26 mouse cellular contexts compared by ENCODE assay signal in the genomic region with DNA sequence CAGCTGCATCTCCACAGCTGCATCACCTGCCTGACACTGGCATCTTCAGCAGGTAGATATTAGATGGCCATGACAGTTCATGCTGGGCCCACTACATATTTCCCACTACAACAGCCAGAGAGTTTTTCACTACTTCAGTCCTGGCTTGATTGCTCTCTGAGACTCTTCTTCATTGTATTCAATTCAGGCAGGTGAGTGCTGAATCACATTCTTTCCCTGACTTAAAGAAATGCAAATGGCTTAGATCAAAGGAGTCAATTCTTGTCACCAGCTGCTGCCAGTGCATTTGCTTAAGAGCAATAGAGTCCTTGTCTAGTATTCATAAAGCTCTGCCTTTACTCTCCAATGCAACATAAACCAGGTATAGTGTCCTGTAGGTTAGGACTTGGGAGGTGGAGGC.
"Had no signal": no experiment of that assay in that cellular context is flagged by ENCODE, and none has a peak within 500 bp of the region (broad histone marks: within the 10 kb centered on the region; RNA-seq: fewer than 3 reads in every experiment).

No protein-coding gene starts in this region.

- H3K4me3 ChIP-seq: heart, adult 2 months; heart, embryonic 13.5 days; heart, embryonic 15.5 days; hindbrain, embryonic 10.5 days; hindbrain, embryonic 12.5 days; kidney, embryonic 15.5 days; limb, embryonic 13.5 days; limb, embryonic 15.5 days; liver, embryonic 12.5 days had no signal

- H3K4me2 ChIP-seq: heart, embryonic 11.5 days; heart, embryonic 13.5 days; heart, embryonic 15.5 days; hindbrain, embryonic 12.5 days; hindbrain, embryonic 14.5 days; kidney, embryonic 15.5 days; limb, embryonic 13.5 days; limb, embryonic 15.5 days; liver, embryonic 12.5 days had no signal

- ATAC-seq: hindbrain, postnatal 0 days; intestine, embryonic 16.5 days; liver, embryonic 12.5 days had no signal

- H3K9ac ChIP-seq: heart, embryonic 13.5 days; heart, embryonic 15.5 days; hindbrain, embryonic 12.5 days; hindbrain, embryonic 14.5 days; kidney, embryonic 15.5 days; limb, embryonic 13.5 days; limb, embryonic 15.5 days; liver, embryonic 12.5 days had no signal

- H3K27me3 ChIP-seq: heart, embryonic 13.5 days; heart, embryonic 15.5 days; hindbrain, embryonic 12.5 days; kidney, embryonic 15.5 days; limb, embryonic 13.5 days; limb, embryonic 15.5 days; liver, embryonic 12.5 days had no signal

- H3K27ac ChIP-seq: heart, adult 2 months; heart, embryonic 13.5 days; heart, embryonic 15.5 days; hindbrain, embryonic 10.5 days; hindbrain, embryonic 12.5 days; hindbrain, embryonic 14.5 days; hindbrain, postnatal 0 days; kidney, embryonic 15.5 days; kidney, postnatal 0 days; limb, embryonic 13.5 days; limb, embryonic 15.5 days; liver, embryonic 12.5 days had no signal

- DNase-seq: gastrocnemius, postnatal 14 days; gastrocnemius, postnatal 36 days; heart, adult 11 months; heart, adult 2 months; heart, postnatal 4 days; kidney, adult 11 months; kidney, adult 2 months; kidney, adult 9 months; kidney, postnatal 14 days; kidney, postnatal 36 days; layer of hippocampus, adult 9-11 months; layer of hippocampus, postnatal 36 days; left cerebral cortex, postnatal 4 days had no signal

- H3K9me3 ChIP-seq: heart, embryonic 13.5 days; heart, embryonic 15.5 days; hindbrain, embryonic 10.5 days; hindbrain, embryonic 12.5 days; kidney, embryonic 15.5 days; limb, embryonic 13.5 days; limb, embryonic 15.5 days; liver, embryonic 12.5 days had no signal

- H3K4me1 ChIP-seq: heart, embryonic 15.5 days; hindbrain, embryonic 12.5 days; kidney, embryonic 15.5 days; limb, embryonic 13.5 days; limb, embryonic 15.5 days; liver, embryonic 12.5 days had no signal
